Mouse (Mus musculus) stomach, postnatal 0 days (tissue): ENCODE measurements around the gene Syn2. TPM values are rescaled to one million over a fixed set of nuclear protein-coding genes. Genes with fewer than 3 reads are reported as not detected.
"Not testable (repeated sequence)": the region's sequence is repeated elsewhere in the genome, so short reads cannot be mapped to it uniquely, and the experiment has no call there.

Experiments
- ATAC-seq: fragments of 200-750 bp; cut with Nextera tagmentation; 2 replicates; pipeline ENCODE4 v1.8.0; 2017; ENCODE audit not compliant: low FRiP score, low TSS enrichment
- DNase-seq: peaks from one replicate; pipeline ENCODE4 v3.0.0-alpha.2; 2016; ENCODE audit warnings: low spot score
- H3K27ac ChIP-seq: fragments of 300-500 bp; sonication (generic); replicated peaks from 2 replicates; pipeline ENCODE4 v1.5.1; 2014; ENCODE audit warnings: mild to moderate bottlenecking, control low read depth
- H3K27me3 ChIP-seq: fragments of 300-500 bp; sonication (generic); 2 replicates; pipeline ENCODE4 v1.6.1; 2014; ENCODE audit warnings: low read length; ENCODE audit not compliant: control insufficient read depth, insufficient read depth
- H3K36me3 ChIP-seq: fragments of 300-500 bp; sonication (generic); 2 replicates; pipeline ENCODE4 v1.6.1; 2014; ENCODE audit warnings: low read length, mixed read lengths; ENCODE audit not compliant: control insufficient read depth, insufficient read depth
- H3K4me1 ChIP-seq: fragments of 300-500 bp; sonication (generic); replicated peaks from 2 replicates; pipeline ENCODE4 v1.6.1; 2014; ENCODE audit warnings: antibody characterized with exemption; ENCODE audit not compliant: control insufficient read depth, insufficient read depth
- H3K4me2 ChIP-seq: fragments of 300-500 bp; sonication (generic); replicated peaks from 2 replicates; pipeline ENCODE4 v1.6.1; 2014; ENCODE audit warnings: low read depth, mild to moderate bottlenecking, control low read depth, moderate library complexity
- H3K4me3 ChIP-seq: fragments of 300-500 bp; sonication (generic); 2 replicates; pipeline ENCODE4 v1.5.1; 2014; ENCODE audit warnings: low read depth, low read length, control low read depth
- H3K9ac ChIP-seq: fragments of 300-500 bp; sonication (generic); 2 replicates; pipeline ENCODE4 v1.6.1; 2014; ENCODE audit warnings: mild to moderate bottlenecking, low read length, control low read depth, mixed read lengths
- H3K9me3 ChIP-seq: fragments of 300-500 bp; sonication (generic); 2 replicates; pipeline ENCODE4 v1.6.1; 2016; ENCODE audit warnings: low read length; ENCODE audit not compliant: control insufficient read depth
- CTCF ChIP-seq: IDR thresholded peaks from 2 replicates; pipeline ENCODE4 v1.5.1; 2016; ENCODE audit warnings: antibody characterized with exemption, low read depth, mild to moderate bottlenecking, moderate library complexity
- EP300 ChIP-seq: optimal IDR thresholded peaks from 2 replicates; pipeline ENCODE3; 2016; ENCODE audit warnings: antibody characterized with exemption
- WGBS: fragments of 180-500 bp; shearing (Covaris S2); extraction: QIAGEN DNeasy Blood & Tissue Kit; methylation state at CpG from one replicate; pipeline ENCODE4 v1.1.7; 2014; 5-methylcytosine and 5-hydroxymethylcytosine counted together
- polyA plus RNA-seq: library from polyadenylated mRNA; unstranded; fragments of >200 nt; fragmentation: Nextera tagmentation; extraction: Ambion mirVana; gene quantifications from 2 replicates; pipeline ENCODE4 v1.2.1, GENCODE M21; 2015

The Syn2 gene
- polyA plus RNA-seq, 1 experiment from 2014 or later: 4.5 TPM

DNA sequence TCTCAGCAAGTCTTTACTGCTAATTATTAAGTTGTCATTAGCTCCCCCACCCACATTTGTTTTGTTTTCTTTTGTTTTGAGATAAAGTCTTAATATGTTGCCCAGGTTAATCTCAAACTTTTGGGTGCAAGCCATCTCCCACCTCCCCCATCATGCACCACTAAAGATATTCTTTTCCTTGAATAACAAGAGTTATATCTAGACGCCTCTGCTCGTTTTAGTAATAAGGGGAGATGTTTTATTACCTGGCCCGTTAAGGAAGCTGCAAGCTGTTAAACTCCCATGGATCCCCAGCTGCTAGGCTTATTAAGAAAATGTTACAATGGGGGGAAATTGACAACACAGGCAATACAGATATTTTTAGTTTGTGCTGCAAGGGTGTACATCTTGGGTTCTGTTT lies 95.9 kb downstream of the Syn2 start:
- WGBS: 71% methylated on average over 3 of the region's 3 CpGs
- H3K27me3 ChIP-seq: no peaks in the 10 kb centered on the region
- H3K4me2 ChIP-seq: no peak overlapping the region
- H3K27ac ChIP-seq: no peak overlapping the region
- no peak overlapping the region for H3K4me3 ChIP-seq
- no peak for DNase-seq
- TF ChIP-seq CTCF (no peak), EP300 (no peak)
- no peaks in the 10 kb centered on the region for H3K36me3 ChIP-seq
- H3K4me1 ChIP-seq: 0 out of 2 replicates have a peak, but pooled peaks cover 2% of the 10 kb centered on the region
- no peak for ATAC-seq
- H3K9me3 ChIP-seq: no peaks in the 10 kb centered on the region
- no peak overlapping the region for H3K9ac ChIP-seq

DNA sequence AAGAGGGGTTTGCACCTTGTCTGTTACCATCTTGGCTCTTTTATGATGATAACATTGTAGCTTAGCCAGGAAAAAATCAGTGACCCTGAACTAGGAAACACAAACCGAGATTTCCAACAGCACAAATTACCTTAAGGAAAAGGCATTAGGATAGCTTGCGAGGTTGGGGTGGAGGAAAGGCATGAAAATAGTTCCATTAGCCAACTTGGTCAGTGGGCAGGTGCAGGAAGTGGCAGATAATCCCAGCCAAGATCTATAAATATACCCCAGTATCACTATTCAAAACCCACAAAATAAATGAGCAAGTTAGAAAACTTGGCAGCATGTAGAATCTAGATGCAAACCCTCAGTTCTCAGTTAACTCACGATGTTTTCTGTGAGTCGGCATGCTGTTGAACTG lies 97.1 kb downstream of the Syn2 start:
- TF ChIP-seq EP300: no peak
- no peak for TF ChIP-seq CTCF
- Histone ChIP-seq H3K4me3 (no peak overlapping the region), H3K4me1 (0 out of 2 replicates have a peak, but pooled peaks cover 2% of the 10 kb centered on the region), H3K27me3 (no peaks in the 10 kb centered on the region), H3K9me3 (no peaks in the 10 kb centered on the region), H3K36me3 (no peaks in the 10 kb centered on the region), H3K27ac (no peak overlapping the region; the same call in 1 of the 2 replicates), H3K9ac (no peak overlapping the region), H3K4me2 (no peak overlapping the region)
- no peak for DNase-seq
- ATAC-seq: no peak
- WGBS: 62% methylated on average over 4 of the region's 4 CpGs

DNA sequence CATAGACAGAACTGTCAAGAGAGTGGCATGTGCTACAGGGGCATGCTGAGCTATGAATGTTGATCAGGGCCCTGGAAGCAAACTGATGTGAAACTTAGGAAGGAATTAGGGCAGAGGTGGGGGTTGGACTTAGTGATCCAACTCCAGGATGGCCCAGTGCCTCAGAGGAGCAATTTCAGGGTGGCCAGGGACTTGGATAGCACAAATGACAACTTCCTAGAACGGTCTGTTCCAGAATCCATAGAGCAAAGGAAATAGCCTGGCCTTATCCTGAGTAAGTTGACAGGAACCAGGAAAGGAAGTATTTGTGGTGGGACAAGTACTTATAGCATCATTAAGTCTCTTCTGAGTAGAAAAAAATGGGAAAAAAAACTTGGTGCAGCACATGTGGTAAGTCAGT lies 97.9 kb downstream of the Syn2 start:
- Histone ChIP-seq H3K27me3 (no peaks in the 10 kb centered on the region), H3K9ac (no peak overlapping the region), H3K27ac (no peak overlapping the region), H3K4me1 (0 out of 2 replicates have a peak, but pooled peaks cover 2% of the 10 kb centered on the region), H3K9me3 (no peaks in the 10 kb centered on the region), H3K4me2 (no peak overlapping the region), H3K36me3 (no peaks in the 10 kb centered on the region), H3K4me3 (no peak overlapping the region)
- no peak for ATAC-seq
- 85% methylated on average over 1 of the region's 1 CpGs for WGBS
- no peak for DNase-seq
- TF ChIP-seq CTCF: no peak
- no peak for TF ChIP-seq EP300

DNA sequence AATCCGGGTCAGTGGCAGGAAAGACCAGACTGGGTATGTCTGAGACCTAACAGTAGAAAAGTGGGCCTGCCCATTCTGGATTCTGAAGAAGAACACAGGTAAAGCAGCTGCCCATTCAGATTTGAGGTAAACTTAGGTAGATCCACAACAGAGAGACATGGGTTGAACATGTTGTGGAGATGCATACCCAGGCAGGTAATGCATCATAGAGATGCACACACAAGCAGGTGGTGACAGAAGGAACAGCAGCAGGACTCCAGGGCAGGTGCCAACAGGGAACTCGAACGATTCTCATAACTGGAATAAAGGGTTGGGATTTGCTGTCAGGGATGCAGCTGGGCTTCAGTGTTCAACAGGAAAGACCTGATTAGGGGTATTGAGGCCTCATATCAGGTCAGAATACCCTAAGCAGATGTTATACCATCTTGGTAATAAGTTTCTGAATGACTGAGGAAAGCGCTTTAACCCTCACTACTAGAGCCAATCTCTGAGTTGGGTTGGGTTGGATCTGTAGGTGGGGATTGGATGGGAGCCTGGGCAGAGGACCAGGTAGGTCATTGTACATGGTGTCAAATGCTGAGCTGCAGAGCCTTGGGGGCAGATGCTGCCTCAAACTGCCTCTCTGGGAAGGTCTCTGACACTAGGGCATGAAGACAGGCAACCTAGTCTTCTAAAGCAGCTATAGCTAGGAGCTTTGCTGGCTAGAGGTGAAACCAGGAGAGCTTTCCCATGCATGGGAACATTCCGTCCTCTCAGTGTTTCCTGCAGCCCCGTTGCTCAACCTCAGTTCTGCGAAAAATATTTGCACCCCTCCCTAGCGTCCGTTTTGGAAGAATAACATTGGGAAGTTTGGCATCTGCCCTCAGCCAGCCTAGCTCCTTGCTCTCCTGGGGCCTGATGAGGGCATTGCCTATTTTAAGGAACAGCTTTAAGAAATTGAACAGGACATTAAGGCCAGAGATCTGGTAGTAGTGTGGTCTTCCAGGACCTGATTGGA lies 103.6 kb downstream of the Syn2 start:
- no peak overlapping the region for H3K27ac ChIP-seq
- DNase-seq: no peak
- no peak overlapping the region for H3K4me3 ChIP-seq
- ATAC-seq: no peak
- H3K4me2 ChIP-seq: no peak overlapping the region
- H3K36me3 ChIP-seq: no peaks in the 10 kb centered on the region
- H3K27me3 ChIP-seq: no peaks in the 10 kb centered on the region
- TF ChIP-seq CTCF (no peak), EP300 (no peak)
- H3K4me1 ChIP-seq: no peaks in the 10 kb centered on the region
- WGBS: 68% methylated on average over 9 of the region's 9 CpGs
- no peaks in the 10 kb centered on the region for H3K9me3 ChIP-seq
- H3K9ac ChIP-seq: no peak overlapping the region

DNA sequence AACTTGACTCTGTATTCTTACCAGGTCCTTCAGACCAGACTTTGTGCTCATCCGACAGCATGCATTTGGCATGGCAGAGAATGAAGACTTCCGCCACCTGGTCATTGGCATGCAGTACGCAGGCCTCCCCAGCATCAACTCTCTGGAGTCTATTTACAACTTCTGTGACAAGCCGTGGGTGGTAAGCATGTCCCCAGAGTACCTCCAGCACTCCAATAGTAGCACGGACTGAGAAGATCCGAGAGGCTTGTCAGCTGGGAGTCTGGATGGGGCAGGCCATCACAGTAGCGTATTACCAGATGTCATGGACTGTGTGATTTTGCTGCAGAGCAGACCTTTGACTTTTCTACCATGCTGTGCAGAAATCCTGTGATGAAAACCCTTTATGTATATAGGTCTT lies 104.6 kb downstream of the Syn2 start:
- no peaks in the 10 kb centered on the region for H3K27me3 ChIP-seq
- ATAC-seq (no peak), DNase-seq (no peak)
- no peaks in the 10 kb centered on the region for H3K9me3 ChIP-seq
- no peaks in the 10 kb centered on the region for H3K36me3 ChIP-seq
- 82% methylated on average over 7 of the region's 7 CpGs for WGBS
- TF ChIP-seq CTCF (no peak), EP300 (no peak)
- no peak overlapping the region for H3K4me2 ChIP-seq
- H3K9ac ChIP-seq: no peak overlapping the region
- no peaks in the 10 kb centered on the region for H3K4me1 ChIP-seq
- no peak overlapping the region for H3K4me3 ChIP-seq
- no peak overlapping the region for H3K27ac ChIP-seq

DNA sequence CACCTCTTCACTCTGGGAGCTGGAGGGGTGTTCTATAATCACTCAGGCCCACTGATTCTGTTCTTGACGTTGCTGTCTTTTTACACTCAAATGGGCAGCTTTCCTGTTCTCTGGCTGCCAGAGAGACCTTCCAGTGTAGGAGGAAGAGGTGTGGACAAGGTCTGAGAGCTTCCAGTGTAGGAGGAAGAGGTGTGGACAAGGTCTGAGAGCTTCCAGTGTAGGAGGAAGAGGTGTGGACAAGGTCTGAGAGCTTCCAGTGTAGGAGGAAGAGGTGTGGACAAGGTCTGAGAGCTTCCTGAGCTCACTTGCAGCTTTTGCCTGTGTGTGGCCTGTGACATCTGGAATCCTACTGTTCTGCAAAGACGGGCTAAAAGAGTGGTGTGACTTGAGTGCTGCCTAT lies 105.7 kb downstream of the Syn2 start:
- 38% methylated on average over 2 of the region's 2 CpGs for WGBS
- H3K9ac ChIP-seq, H3K9me3 ChIP-seq, H3K4me1 ChIP-seq, H3K27me3 ChIP-seq, H3K4me2 ChIP-seq, H3K27ac ChIP-seq, H3K4me3 ChIP-seq, ATAC-seq, H3K36me3 ChIP-seq: not testable (repeated sequence)
- DNase-seq: peak; percentile 1
